Mouse (Mus musculus): ENCODE results near the gene Hcn3. TPM values are rescaled to one million over a fixed set of nuclear protein-coding genes. Genes with fewer than 3 reads are reported as not detected.
A peak's percentile ranks its signal among the peaks of the same experiment; 100 is the strongest.
"Not testable (repeated sequence)": the region's sequence is repeated elsewhere in the genome, so short reads cannot be mapped to it uniquely, and the experiment has no call there.

Hcn3 gene
- polyA plus RNA-seq, 1 experiment from 2014 or later: 3.2 TPM

GRCm38 (mm10) chr3:89161207-89161606 lies 1.2 kb upstream of the Hcn3 start:
- not testable (repeated sequence) for ATAC-seq (ENCODE audit: insufficient number of reproducible peaks, low FRiP score, low TSS enrichment, low read depth); H3K9me3 ChIP-seq (replicated peaks); H3K27ac ChIP-seq (replicated peaks); H3K36me3 ChIP-seq; H3K4me3 ChIP-seq (replicated peaks); H3K4me2 ChIP-seq (replicated peaks); H3K9ac ChIP-seq
- Histone ChIP-seq H3K27me3 (peaks cover 13% of the 10 kb centered on the region), H3K4me1 (peaks cover 37% of the 10 kb centered on the region)

- H3K4me3 ChIP-seq (replicated peaks): peak overlapping the region; percentile 63
- 3% methylated on average over 13 of the region's 13 CpGs for whole genome bisulfite sequencing
- H3K4me2 ChIP-seq (replicated peaks): peak overlapping the region; percentile 99
- no peak overlapping the region for H3K27ac ChIP-seq (replicated peaks)
- peak overlapping the region; percentile 44; the same call in 1 of the 2 replicates for H3K9ac ChIP-seq
- H3K36me3 ChIP-seq: no peaks in the 10 kb centered on the region
- no peaks in the 10 kb centered on the region for H3K9me3 ChIP-seq (replicated peaks)
- peaks cover 27% of the 10 kb centered on the region for H3K4me1 ChIP-seq
- H3K27me3 ChIP-seq: peaks cover 13% of the 10 kb centered on the region
- no peak for ATAC-seq (ENCODE audit: insufficient number of reproducible peaks, low FRiP score, low TSS enrichment, low read depth)
These were observed 785 bp downstream of the Hcn3 start for GRCm38 (mm10) chr3:89159211-89159610.

GRCm38 (mm10) chr3:89158651-89159050 lies 1.3 kb downstream of the Hcn3 start:
- H3K27ac ChIP-seq (replicated peaks): no peak overlapping the region
- H3K27me3 ChIP-seq: peaks cover 13% of the 10 kb centered on the region
- peak overlapping the region; percentile 99; the same call in 1 of the 2 replicates for H3K4me2 ChIP-seq (replicated peaks)
- no peak for ATAC-seq (ENCODE audit: insufficient number of reproducible peaks, low FRiP score, low TSS enrichment, low read depth)
- H3K9me3 ChIP-seq (replicated peaks): no peaks in the 10 kb centered on the region
- no peaks in the 10 kb centered on the region for H3K36me3 ChIP-seq
- H3K4me1 ChIP-seq: peaks cover 22% of the 10 kb centered on the region
- 15% methylated on average over 7 of the region's 7 CpGs for WGBS
- H3K9ac ChIP-seq: no peak overlapping the region
- no peak overlapping the region for H3K4me3 ChIP-seq (replicated peaks)

- ATAC-seq (ENCODE audit: insufficient number of reproducible peaks, low FRiP score, low TSS enrichment, low read depth): no peak
- WGBS: 83% methylated on average over 8 of the region's 8 CpGs
These were observed 3.0 kb downstream of the Hcn3 start for GRCm38 (mm10) chr3:89156951-89157350.

GRCm38 (mm10) chr3:89152084-89152835 lies 7.7 kb downstream of the Hcn3 start:
- H3K4me3 ChIP-seq (replicated peaks): no peak overlapping the region
- peaks cover 23% of the 10 kb centered on the region for H3K27me3 ChIP-seq
- H3K9ac ChIP-seq: no peak overlapping the region
- 63% methylated on average over 17 of the region's 17 CpGs for WGBS
- H3K9me3 ChIP-seq (replicated peaks): no peaks in the 10 kb centered on the region
- H3K4me2 ChIP-seq (replicated peaks): no peak overlapping the region
- no peaks in the 10 kb centered on the region for H3K36me3 ChIP-seq
- H3K27ac ChIP-seq (replicated peaks): no peak overlapping the region
- H3K4me1 ChIP-seq: peaks cover 9% of the 10 kb centered on the region; the same call in 1 of the 2 replicates
- no peak for ATAC-seq (ENCODE audit: insufficient number of reproducible peaks, low FRiP score, low TSS enrichment, low read depth)

More at GRCm38 (mm10) chr3:89156951-89157350, 3.0 kb downstream of the Hcn3 start:
- H3K4me2 ChIP-seq (replicated peaks): no peak overlapping the region
- peaks cover 21% of the 10 kb centered on the region for H3K4me1 ChIP-seq
- no peak overlapping the region for H3K27ac ChIP-seq (replicated peaks)
- no peaks in the 10 kb centered on the region for H3K9me3 ChIP-seq (replicated peaks)
- no peak overlapping the region for H3K4me3 ChIP-seq (replicated peaks)
- no peak overlapping the region for H3K9ac ChIP-seq
- H3K36me3 ChIP-seq: no peaks in the 10 kb centered on the region
- H3K27me3 ChIP-seq: peaks cover 13% of the 10 kb centered on the region

- 70% methylated on average over 14 of the region's 14 CpGs for WGBS
These were observed 11.4 kb downstream of the Hcn3 start for GRCm38 (mm10) chr3:89148567-89148966.

GRCm38 (mm10) chr3:89147979-89148311 lies 12.1 kb downstream of the Hcn3 start:
- peak overlapping the region; percentile 38 for H3K4me3 ChIP-seq (replicated peaks)
- no peak overlapping the region for H3K27ac ChIP-seq (replicated peaks)
- H3K4me1 ChIP-seq: peaks cover 9% of the 10 kb centered on the region; the same call in 1 of the 2 replicates
- peak overlapping the region; percentile 66 for H3K4me2 ChIP-seq (replicated peaks)
- WGBS: 10% methylated on average over 15 of the region's 15 CpGs
- H3K9me3 ChIP-seq (replicated peaks): no peaks in the 10 kb centered on the region
- H3K9ac ChIP-seq: no peak overlapping the region
- peaks cover 37% of the 10 kb centered on the region for H3K27me3 ChIP-seq
- H3K36me3 ChIP-seq: no peaks in the 10 kb centered on the region
- ATAC-seq (ENCODE audit: insufficient number of reproducible peaks, low FRiP score, low TSS enrichment, low read depth): no peak

More at GRCm38 (mm10) chr3:89148567-89148966, 11.4 kb downstream of the Hcn3 start:
- H3K36me3 ChIP-seq: no peaks in the 10 kb centered on the region
- ATAC-seq (ENCODE audit: insufficient number of reproducible peaks, low FRiP score, low TSS enrichment, low read depth): no peak
- H3K4me3 ChIP-seq (replicated peaks): no peak overlapping the region
- no peak overlapping the region for H3K9ac ChIP-seq
- no peaks in the 10 kb centered on the region for H3K9me3 ChIP-seq (replicated peaks)
- H3K27ac ChIP-seq (replicated peaks): no peak overlapping the region
- H3K4me1 ChIP-seq: peaks cover 9% of the 10 kb centered on the region; the same call in 1 of the 2 replicates
- peaks cover 37% of the 10 kb centered on the region for H3K27me3 ChIP-seq
- H3K4me2 ChIP-seq (replicated peaks): no peak overlapping the region

- H3K4me3 ChIP-seq (replicated peaks): peak overlapping the region; percentile 38
- no peak for ATAC-seq (ENCODE audit: insufficient number of reproducible peaks, low FRiP score, low TSS enrichment, low read depth)
- no peaks in the 10 kb centered on the region for H3K9me3 ChIP-seq (replicated peaks)
- H3K4me1 ChIP-seq: peaks cover 9% of the 10 kb centered on the region; the same call in 1 of the 2 replicates
- H3K27ac ChIP-seq (replicated peaks): no peak overlapping the region
- WGBS: 22% methylated on average over 26 of the region's 26 CpGs
- peaks cover 37% of the 10 kb centered on the region for H3K27me3 ChIP-seq
- H3K9ac ChIP-seq: no peak overlapping the region
- peak overlapping the region; percentile 66 for H3K4me2 ChIP-seq (replicated peaks)
- no peaks in the 10 kb centered on the region for H3K36me3 ChIP-seq
These were observed 12.7 kb downstream of the Hcn3 start for GRCm38 (mm10) chr3:89147101-89147978.

- H3K9ac ChIP-seq: no peak overlapping the region
- H3K4me1 ChIP-seq: peaks cover 9% of the 10 kb centered on the region; the same call in 1 of the 2 replicates
- H3K27ac ChIP-seq (replicated peaks): no peak overlapping the region
- no peak overlapping the region for H3K4me2 ChIP-seq (replicated peaks)
- H3K27me3 ChIP-seq: peaks cover 33% of the 10 kb centered on the region
- 22% methylated on average over 8 of the region's 8 CpGs for WGBS
- no peak overlapping the region for H3K4me3 ChIP-seq (replicated peaks)
- ATAC-seq (ENCODE audit: insufficient number of reproducible peaks, low FRiP score, low TSS enrichment, low read depth): no peak
- no peaks in the 10 kb centered on the region for H3K36me3 ChIP-seq
- H3K9me3 ChIP-seq (replicated peaks): no peaks in the 10 kb centered on the region
These were observed 14.4 kb downstream of the Hcn3 start for GRCm38 (mm10) chr3:89145566-89145965.

GRCm38 (mm10) chr3:89144821-89145220 lies 15.2 kb downstream of the Hcn3 start:
- no peaks in the 10 kb centered on the region for H3K36me3 ChIP-seq
- 67% methylated on average over 10 of the region's 10 CpGs for WGBS
- peaks cover 27% of the 10 kb centered on the region for H3K27me3 ChIP-seq
- H3K27ac ChIP-seq (replicated peaks): no peak overlapping the region
- H3K4me3 ChIP-seq (replicated peaks): no peak overlapping the region
- no peaks in the 10 kb centered on the region for H3K9me3 ChIP-seq (replicated peaks)
- no peak overlapping the region for H3K9ac ChIP-seq
- no peak for ATAC-seq (ENCODE audit: insufficient number of reproducible peaks, low FRiP score, low TSS enrichment, low read depth)
- peaks cover 9% of the 10 kb centered on the region; the same call in 1 of the 2 replicates for H3K4me1 ChIP-seq
- no peak overlapping the region for H3K4me2 ChIP-seq (replicated peaks)

- Histone ChIP-seq H3K27me3 (0 out of 2 replicates have a peak, but pooled peaks cover 4% of the 10 kb centered on the region), H3K4me3 (replicated peaks) (no peak overlapping the region), H3K4me1 (0 out of 2 replicates have a peak, but pooled peaks cover 6% of the 10 kb centered on the region), H3K27ac (replicated peaks) (no peak overlapping the region), H3K9me3 (replicated peaks) (no peaks in the 10 kb centered on the region), H3K4me2 (replicated peaks) (no peak overlapping the region), H3K36me3 (no peaks in the 10 kb centered on the region), H3K9ac (no peak overlapping the region)
- ATAC-seq (ENCODE audit: insufficient number of reproducible peaks, low FRiP score, low TSS enrichment, low read depth): no peak
- WGBS: 41% methylated on average over 9 of the region's 9 CpGs
These were observed 23.6 kb downstream of the Hcn3 start for GRCm38 (mm10) chr3:89136365-89136764.
